Mouse (Mus musculus): ENCODE measurements around the gene Tmem259.
A peak's percentile ranks its signal among the peaks of the same experiment; 100 is the strongest.

Gene Tmem259

DNA sequence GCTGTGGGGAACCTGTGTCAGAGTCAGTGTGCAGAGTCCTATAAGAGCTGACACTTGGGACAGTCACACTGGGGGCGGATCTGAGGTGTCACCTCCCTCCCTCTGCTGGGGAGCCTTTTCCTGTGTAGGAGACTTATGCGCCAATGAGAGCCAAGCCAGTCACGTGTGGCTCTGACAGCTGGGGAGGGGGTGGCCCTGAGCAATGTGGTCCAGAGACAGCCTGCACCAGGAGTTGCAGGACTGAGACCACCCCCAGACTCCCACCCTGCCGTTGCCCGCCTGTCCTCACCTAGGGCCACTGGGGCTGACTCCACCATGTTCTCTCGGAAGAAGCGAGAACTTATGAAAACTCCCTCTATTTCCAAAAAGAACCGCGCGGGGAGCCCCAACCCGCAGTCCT, 32.4 kb upstream of the Tmem259 start, which contains the start of gene Arhgap45:
Arhgap45 (plus strand) TSS at position 143 of the 400 bp plus-strand sequence.
- DNase-seq (ENCODE audit: low spot score): no peak

DNA sequence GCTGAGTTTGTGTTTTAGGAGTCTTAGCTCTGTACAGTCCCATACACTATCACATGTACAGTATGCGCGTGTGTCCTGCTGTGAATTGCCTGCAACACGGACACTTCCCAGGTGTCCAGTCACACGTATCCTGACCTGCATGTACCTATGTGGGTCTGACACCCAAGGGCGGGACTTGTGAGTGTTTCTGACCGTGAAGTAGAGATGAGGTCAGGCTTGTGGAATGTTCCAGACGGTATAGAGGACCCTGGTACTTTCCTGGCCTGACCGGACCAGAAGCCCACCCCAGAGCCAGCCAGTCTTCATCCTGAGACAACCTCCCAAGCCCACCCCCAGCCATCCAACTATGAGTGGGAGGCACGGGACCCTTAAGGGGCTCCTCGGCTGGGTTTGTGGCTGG, 31.5 kb upstream of the Tmem259 start:
- DNase-seq (ENCODE audit: low spot score): no peak

DNA sequence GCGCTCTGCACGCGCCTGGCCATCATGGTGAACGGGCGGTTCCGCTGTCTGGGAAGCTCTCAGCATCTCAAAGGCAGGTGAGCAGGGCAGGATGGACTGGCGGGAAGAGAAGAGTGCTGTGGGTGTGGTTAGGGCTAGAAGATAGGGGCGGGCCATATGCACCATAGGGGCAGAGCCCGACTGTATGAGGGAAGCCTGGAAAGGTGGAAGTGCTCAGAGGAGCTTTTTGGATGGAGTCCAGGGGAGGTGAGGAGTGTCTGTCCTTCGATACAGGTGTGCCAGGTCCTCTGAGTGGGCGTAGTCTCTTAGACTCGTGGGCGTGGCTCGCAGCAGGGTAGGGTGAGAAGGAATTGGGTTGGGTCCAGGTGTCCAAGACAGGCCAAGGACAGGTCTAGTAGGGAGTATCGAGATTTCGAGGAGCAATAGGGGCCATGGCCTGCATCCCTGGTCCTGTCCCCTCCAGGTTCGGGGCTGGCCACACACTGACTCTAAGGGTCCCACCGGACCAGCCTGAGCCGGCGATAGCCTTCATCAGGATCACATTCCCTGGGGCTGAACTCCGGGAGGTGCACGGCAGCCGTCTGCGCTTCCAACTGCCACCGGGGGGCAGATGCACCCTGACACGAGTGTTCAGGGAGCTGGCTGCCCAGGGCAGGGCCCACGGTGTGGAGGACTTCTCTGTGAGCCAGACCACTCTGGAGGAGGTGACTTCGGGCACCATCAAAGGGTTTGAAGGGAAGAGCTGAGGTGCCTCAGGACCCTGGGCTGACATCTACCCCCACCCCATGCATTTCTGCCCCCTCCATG, 30.6 kb upstream of the Tmem259 start:
- DNase-seq (ENCODE audit: low spot score): no peak

DNA sequence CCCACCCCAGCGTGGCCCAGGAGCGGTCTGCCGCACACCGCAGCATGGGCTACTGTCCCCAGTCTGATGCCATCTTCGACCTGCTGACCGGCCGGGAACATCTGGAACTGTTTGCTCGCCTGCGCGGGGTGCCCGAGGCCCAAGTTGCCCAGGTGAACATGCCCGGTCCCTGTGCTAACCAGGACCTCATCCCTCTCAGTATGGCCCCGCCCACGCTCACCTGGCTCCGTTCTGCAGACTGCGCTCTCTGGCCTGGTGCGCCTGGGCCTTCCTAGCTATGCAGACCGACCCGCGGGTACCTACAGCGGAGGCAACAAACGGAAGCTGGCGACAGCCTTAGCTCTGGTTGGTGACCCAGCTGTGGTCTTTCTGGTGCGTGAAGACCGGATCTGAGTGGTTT, 29.5 kb upstream of the Tmem259 start:
- DNase-seq (ENCODE audit: low spot score): no peak

DNA sequence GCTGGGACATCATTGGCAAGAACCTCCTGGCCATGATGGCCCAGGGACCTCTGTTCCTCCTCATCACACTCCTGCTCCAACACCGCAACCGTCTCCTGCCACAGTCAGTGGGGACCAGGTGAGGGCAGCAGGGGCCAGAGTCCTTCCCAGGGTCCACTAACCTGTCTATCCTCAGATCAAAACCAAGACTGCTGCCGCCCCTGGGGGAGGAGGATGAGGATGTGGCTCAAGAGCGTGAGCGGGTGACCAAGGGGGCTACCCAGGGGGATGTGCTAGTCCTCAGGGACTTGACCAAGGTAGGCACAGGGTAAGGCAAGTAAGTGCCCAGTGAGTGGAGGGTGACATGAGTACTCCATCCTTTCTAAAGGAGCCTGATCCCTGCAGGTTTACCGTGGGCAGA, 27.6 kb upstream of the Tmem259 start:
- DNase-seq (ENCODE audit: low spot score): no peak

DNA sequence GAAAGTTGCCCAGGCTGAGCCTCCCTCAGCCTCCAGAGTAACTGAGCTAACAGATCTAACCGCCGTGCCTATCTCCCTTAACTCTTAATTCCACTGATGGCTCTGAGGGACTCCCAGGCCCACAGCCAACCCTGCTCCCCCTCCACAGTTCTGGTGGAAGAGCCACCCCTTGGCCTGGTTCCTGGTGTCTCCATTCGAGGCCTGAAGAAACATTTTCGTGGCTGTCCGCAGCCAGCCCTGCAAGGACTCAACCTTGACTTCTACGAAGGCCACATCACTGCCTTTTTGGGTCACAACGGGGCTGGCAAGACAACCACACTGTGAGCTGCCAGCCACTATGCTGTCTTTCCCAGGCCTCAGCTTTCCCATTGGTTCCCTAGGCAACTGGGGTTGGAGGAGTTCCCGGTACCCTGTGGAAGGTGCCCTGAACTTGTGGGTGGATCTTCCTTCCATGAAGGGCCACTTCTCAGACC, 20.1 kb upstream of the Tmem259 start:
- DNase-seq (ENCODE audit: low spot score): no peak

DNA sequence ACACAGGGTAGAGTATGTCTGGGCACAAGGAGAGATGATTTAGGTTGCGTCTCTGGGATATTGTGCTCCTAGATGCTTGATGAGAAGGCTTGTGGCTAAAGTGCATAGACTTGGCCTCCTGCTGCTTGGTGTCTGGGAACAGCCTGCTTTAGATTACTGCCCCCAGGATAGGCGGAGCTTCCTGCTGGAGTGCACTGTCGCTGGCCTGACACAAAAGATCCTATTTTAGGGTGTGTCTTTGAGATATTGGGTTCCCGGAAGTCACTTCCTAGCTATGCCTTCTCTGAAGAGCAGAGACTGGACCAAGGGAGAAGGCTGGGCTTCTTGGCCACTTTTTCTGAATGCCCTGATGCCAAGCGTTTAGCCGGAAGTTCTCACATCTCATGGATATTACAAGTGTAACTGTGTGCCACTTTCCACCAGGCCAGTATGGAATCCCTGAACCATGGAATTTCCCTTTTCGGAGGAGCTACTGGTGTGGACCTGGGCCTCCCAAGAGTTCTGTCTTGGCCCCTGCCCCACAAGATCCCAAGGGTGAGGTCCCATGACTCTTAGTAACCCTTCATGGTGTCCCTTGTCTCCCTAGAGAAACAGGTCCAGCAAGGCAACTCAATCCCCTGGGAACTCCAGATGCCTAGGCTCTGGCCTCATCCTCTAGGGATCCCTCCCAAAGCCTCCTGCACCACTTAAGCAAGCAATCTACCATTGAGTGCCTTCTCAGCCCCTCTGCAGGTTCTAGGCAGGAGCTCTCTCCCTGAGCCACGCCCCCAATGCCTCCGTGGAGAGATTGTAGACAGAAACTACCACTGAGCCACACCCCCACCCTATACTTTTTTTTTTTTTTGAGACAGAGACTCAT, 19.5 kb upstream of the Tmem259 start:
- no peak for DNase-seq (ENCODE audit: low spot score)

DNA sequence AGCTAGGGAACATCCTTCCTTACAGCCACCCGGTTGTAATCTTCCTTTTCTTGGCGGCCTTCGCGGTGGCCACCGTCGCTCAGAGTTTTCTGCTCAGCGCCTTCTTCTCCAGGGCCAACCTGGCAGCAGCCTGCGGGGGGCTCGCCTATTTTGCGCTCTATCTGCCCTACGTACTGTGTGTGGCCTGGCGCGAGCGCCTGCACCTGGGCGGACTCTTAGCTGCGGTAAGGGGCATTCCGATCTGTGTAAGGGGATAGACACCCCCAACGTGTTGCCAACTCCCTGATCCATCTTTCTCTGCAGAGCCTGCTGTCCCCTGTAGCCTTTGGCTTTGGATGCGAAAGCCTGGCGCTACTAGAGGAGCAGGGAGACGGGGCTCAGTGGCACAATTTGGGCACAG, 18.7 kb upstream of the Tmem259 start:
- no peak for DNase-seq (ENCODE audit: low spot score)

DNA sequence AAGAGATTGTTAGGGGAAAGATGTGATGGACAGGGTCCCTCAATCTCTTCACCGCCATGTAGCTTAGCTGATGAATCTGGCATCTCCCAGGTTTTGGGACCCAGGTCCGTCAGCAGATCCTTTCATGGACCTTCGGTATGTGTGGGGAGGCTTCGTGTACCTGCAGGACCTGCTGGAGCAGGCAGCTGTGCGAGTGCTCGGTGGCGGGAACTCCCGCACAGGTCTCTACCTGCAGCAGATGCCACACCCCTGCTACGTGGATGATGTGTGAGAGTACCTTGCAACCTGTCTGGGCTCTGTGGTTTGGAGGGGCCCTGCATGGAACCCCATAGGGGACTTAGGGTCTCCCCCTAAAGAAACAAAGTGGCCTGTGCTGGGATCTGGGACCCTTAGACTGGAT, 17.8 kb upstream of the Tmem259 start:
- DNase-seq (ENCODE audit: low spot score): peak; percentile 62

DNA sequence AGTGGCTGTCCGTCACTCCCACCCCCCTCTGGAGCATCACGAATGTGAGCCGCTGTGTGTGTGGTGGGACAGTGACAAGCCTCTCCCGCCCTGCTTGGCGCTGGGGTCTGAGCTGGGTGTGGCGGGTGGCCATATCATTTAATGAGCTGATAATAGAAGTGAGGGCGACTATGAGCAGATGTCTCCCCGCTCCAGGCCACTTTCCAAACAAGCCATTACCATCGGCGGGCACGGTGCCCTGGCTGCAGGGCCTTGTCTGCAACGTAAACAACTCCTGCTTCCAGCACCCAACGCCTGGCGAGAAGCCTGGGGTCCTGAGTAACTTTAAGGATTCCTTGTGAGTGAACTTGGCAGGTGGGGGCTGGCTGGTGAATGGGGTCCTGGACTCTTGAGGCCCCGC, 13.7 kb upstream of the Tmem259 start:
- peak; percentile 50 for DNase-seq (ENCODE audit: low spot score)

DNA sequence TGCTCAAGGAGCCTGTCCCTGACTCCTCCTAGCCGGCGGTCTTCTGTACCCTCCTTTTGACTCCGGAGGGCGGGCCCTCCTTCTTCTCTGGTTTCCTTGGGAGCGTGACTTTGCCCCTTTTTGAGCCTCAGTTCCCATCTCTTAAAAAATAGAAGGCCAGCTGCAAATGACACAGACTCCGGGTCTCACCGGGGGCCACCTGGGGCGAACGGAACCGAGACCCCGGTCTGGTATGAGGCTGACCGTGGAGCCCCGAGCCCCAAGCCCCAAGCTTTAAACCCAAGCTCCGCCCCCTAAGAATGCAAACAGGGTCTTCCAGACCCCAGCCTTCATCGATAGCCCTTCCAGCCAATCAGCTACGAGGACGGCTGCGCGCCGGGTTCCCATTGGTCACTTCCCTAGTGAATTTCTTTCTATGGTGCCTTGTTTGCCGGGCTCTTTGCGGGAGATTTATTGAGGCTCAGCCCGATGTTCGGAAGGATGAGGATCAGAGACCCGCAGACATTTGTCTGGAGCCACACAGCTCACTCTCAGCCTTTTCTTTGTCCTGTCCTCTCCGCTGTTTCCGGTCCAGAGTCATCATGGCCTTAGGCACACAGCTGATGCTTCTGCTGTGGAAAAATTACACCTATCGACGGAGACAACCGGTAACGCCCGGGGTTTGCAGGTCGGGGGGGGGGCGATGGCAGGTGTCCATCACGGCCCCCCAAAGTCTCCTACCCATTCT, 13.1 kb upstream of the Tmem259 start:
- peak; percentile 61 for DNase-seq (ENCODE audit: low spot score)

DNA sequence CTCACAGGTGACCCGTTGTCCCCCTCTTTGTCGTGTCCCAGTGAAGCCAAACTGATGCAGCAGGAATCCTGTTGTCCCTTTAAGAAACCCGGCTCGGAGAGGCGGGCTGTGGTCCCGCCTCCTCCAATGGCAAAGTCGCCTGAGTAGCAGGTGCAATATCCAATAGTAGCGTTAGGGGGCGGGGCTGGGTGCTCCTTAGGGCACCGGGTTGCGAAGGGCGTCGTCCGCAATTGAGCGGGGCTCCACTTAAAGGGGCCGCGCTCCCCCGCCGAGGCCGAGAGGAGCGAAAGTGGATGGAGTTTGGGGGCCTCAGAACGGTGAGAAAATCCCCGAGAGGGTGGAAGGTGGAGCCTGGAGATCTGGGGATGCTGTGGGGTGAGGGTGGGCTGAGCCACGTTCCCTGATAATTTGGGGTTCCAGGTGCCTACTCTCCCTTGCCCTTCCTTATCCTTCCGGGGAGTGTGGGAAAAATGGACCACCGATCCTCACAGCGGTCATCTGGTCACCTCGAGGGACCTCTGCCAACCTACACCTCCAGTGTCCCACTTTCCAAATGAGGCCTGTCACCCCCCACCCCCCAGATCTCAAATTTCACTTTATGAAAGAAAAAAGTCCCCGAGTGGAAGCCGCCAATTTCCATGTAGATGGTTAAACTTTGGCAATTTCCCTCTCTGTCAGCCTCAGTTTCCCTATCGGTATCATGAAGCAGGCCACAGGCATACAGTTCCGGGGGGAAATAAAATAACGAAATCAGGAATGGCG, 12.3 kb upstream of the Tmem259 start, which contains the start of gene Abca7:
Abca7 (plus strand) TSS at position 223 of the 762 bp plus-strand sequence.
- DNase-seq (ENCODE audit: low spot score): peak; percentile 98

DNA sequence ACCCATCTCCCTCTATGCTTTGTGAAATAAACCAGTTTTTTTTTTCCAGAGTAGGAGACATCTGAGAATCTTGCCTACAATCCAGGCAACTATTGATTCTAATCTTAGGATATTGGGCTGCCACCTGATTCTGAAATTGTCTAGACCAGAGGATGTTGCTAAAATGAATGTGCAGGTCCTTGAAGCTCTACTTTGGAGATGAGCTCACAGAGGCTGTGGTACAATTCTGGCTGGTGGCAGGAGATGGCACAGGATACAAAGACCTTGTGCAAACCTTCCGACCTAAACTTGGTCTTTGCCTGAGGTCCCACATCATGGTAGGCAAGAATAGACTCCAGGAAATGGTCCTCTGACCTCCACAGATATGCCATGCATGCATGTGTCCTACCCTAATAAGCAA, 11.5 kb upstream of the Tmem259 start:
- DNase-seq (ENCODE audit: low spot score): no peak

DNA sequence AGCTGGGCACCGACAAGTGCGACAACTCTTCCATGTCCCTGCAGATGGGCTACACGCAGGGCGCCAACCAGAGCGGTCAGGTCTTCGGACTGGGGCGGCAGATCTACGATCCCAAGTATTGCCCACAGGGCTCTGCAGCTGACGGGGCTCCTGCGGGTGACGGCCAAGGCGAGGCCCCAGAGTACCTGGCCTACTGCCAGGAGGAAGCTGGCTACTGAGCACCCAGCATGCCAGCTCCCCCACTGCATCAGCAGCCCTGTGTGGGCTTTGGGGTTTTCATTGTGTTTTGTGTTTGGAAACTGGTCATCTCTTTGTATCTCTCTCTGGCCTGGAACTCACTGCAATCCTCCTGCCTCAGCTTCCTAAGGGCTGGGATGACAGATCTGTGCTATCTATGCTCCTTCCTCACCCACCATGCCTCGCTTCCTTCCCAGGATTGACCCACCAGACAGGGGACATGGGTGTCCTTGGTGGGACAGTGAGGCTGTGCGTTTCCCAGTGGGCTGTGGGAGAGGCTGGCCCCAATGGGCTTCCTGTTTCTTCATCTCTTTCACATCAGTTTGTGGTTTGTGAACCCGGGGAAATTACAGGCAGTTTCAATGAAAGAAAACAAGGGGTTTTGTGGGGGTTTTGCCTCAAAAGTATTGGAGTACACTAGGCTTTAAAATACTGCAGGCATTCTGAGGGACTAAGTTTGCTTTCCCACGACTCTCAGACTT, 10.4 kb upstream of the Tmem259 start:
- DNase-seq (ENCODE audit: low spot score): peak; percentile 61

DNA sequence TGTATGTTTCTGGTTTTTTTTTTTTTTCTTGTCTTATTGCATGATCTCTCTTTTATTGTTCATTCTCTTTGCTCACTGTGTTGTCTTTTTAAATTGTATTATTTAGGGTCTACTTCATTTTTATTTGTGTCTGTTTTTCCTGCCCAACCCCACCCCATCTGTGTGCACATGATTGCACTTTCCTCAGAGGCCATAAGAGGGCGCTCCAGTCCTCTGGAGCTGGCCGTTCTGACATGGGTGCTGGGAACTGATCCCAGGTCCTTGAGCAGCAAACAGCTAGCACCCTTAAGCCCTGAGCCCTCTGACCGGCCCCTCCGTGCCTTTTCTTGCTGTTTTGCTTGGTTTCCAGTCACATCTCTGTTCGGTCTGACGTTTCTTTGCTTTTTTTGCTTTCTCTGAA, 7.4 kb upstream of the Tmem259 start:
- no peak for DNase-seq (ENCODE audit: low spot score)

DNA sequence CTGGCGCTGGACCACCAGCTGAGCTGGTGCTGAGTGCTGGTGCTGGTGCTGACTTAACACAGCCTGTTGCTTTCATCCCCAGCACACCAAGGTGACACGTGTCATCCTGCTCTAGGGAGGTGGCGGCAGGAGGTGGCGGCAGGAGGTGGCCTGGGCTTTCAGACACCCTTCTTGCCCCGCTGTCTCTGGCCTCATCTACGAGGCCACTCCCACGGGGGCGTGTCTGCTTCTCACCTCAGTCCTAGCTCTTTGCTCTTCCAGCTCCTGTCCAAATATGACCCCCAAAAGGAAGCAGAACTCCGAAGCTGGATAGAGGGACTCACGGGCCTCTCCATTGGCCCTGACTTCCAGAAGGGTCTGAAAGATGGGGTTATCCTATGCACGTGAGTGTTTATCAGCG, 7.0 kb upstream of the Tmem259 start:
- no peak for DNase-seq (ENCODE audit: low spot score)

DNA sequence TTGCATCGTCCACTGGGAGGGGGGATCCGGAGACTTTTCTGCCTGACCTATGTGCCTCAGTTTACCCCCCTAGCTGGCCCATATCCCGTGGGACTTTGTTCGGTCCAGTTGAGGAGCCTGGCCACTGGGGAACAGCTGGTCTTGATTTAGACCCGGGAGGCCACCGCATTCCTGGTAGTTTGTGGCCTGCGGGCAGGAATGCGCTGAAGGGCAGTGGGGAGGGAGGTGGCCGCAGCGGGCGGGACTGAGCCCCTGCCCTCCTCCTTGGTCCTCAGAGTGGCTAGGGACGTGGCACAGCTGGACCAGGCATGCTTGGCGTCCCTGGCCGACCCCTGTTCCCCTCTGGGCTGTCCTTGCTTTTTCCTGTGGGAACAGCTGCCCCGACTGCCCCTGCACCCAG, 5.7 kb upstream of the Tmem259 start:
- no peak for DNase-seq (ENCODE audit: low spot score)

DNA sequence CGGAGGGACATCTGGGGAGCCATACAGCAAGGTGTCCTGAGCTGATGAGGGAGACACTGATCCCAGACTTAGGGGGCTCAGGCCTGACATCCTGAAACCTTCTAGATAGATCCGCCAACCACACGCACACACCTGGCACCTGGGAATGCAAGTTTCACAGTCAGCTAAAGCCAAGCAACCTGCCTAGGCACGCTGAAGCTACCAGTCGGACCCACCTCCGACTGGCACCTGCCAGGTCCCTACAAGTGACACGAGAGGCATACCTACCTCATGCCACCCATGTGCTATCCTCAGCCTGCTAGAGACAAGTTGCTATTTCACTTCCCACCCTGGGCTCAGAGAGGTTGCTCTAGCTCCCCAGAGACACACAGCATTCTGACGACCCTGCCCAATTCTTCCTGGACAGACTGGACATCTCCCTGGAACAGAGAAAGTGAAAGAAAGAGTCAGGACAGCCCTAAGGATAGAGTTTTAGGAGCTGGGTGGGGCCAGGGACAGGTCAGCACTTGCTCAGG, 5.2 kb upstream of the Tmem259 start:
- DNase-seq (ENCODE audit: low spot score): no peak

DNA sequence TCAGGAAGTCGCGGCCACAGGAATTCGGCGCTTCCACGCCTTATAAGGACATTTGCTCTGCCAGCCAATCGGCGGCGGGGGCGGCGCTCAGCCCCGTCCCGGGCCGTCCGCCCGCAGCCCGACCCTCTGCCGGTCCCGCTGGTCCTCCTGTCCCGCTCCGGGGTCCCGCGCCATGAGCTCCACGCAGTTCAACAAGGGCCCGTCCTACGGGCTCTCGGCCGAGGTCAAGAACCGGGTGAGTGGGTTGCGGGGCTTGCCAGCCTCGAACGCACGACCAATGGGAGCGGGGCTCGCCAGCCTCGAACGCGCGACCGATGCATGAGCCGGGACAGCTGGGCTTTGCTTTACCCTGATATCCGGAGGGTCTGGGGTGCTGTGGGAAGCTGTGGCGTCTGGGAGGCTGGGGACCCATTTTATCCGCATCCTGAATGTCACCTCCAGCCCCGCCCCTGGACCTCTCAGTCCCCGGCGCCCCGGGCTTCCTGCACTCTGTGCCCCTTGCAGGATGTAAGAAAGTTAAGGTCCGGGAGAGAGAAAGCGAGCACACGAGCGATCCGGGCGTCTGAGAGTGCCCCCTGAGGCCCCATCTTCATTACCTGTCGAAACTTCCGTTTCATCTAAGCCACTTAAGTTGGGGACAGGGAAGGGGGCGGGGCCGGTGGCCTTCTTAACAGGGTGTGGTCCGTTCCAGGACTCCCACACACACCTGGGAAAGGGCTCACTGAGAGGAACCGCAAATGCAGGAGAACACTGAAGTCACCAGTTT, 4.6 kb upstream of the Tmem259 start, which contains the start of gene Cnn2:
Cnn2 (plus strand) TSS at position 79 of the 766 bp plus-strand sequence.
- peak; percentile 68 for DNase-seq (ENCODE audit: low spot score)

Data from urinary bladder, postnatal 14 days (tissue).